Mouse (Mus musculus): ENCODE results near the gene Mtmr11.
"Not testable (repeated sequence)": the region's sequence is repeated elsewhere in the genome, so short reads cannot be mapped to it uniquely, and the experiment has no call there.

- not testable (repeated sequence) for TF ChIP-seq POLR2A (IDR thresholded peaks at IDR 0.05; ENCODE audit: borderline replicate concordance, extremely low read depth, low read depth, low read length); CTCF (IDR thresholded peaks at IDR 0.05; ENCODE audit: insufficient read depth, low read length)
Observed at GRCm38 (mm10) chr3:96174042-96174441, 12.2 kb downstream of the Mtmr11 start.

All from lung, adult 2 months (tissue).